Mouse (Mus musculus) CH12.LX (cell line): ENCODE results near the gene Scp2d1. TPM values are rescaled to one million over a fixed set of nuclear protein-coding genes. Genes with fewer than 3 reads are reported as not detected.

ENCODE experiments used
- DNase-seq: peaks from one replicate; pipeline ENCODE4 v3.0.0-alpha.2; 2013; ENCODE audit errors: extremely low read depth
- H3K27ac ChIP-seq: 2 replicates; pipeline ENCODE4 v1.5.1; 2012; ENCODE audit warnings: low read depth, mild to moderate bottlenecking, control low read depth, moderate library complexity; ENCODE audit not compliant: insufficient read depth
- H3K27me3 ChIP-seq: replicated peaks from 2 replicates; pipeline ENCODE3; 2012; ENCODE audit warnings: inconsistent platforms
- H3K36me3 ChIP-seq, 2 experiments: replicated peaks in 1 of 2; 2 replicates each; pipeline versions ENCODE3 to v1.6.1; 2012; ENCODE audit warnings: inconsistent platforms in 1 of 2, low read length in 1 of 2, mild to moderate bottlenecking in 1 of 2, mixed read lengths in 1 of 2, moderate library complexity in 1 of 2; ENCODE audit not compliant: control insufficient read depth in 1 of 2, insufficient read depth in 1 of 2
- H3K4me1 ChIP-seq, 2 experiments: 2 replicates each; pipeline ENCODE4 v1.6.1; 2012; ENCODE audit warnings: inconsistent platforms in 1 of 2, moderate library complexity in 1 of 2; ENCODE audit not compliant: insufficient read depth in 2 of 2, control insufficient read depth in 1 of 2
- H3K4me2 ChIP-seq: 2 replicates; pipeline ENCODE4 v1.6.1; 2012; ENCODE audit warnings: low read depth, mild to moderate bottlenecking, control low read depth; ENCODE audit not compliant: poor library complexity, insufficient read depth, severe bottlenecking
- H3K4me3 ChIP-seq, 3 experiments: fragments of 150-350 bp in 1 of 3; sonication (generic) in 1 of 3; replicated peaks in 1 of 3; 2 replicates each; pipeline versions ENCODE3 to v1.5.1; 2011 to 2012; ENCODE audit warnings: low read depth in 2 of 3, low read length in 2 of 3, mild to moderate bottlenecking in 2 of 3, moderate library complexity in 2 of 3, control low read depth in 1 of 3, improper control_type of control experiment in 1 of 3, inconsistent platforms in 1 of 3, mixed read lengths in 1 of 3; ENCODE audit not compliant: poor library complexity in 1 of 3
- H3K79me2 ChIP-seq: replicated peaks from 2 replicates; pipeline ENCODE4 v1.6.1; 2012; ENCODE audit warnings: mild to moderate bottlenecking, moderate library complexity; ENCODE audit not compliant: control insufficient read depth, poor library complexity, insufficient read depth, severe bottlenecking; ENCODE audit errors: extremely low read depth
- H3K9ac ChIP-seq: 2 replicates; pipeline ENCODE4 v1.6.1; 2012; ENCODE audit warnings: low read depth, mild to moderate bottlenecking, control low read depth, moderate library complexity; ENCODE audit not compliant: insufficient read depth
- H3K9me3 ChIP-seq: replicated peaks from 2 replicates; pipeline ENCODE3; 2012; ENCODE audit warnings: low read length, inconsistent platforms, mixed read lengths
- BHLHE40 ChIP-seq: IDR thresholded peaks from 2 replicates; pipeline ENCODE4 v1.6.1; 2011; ENCODE audit warnings: mild to moderate bottlenecking, low read depth, low read length, improper control_type of control experiment
- CTCF ChIP-seq, 2 experiments: IDR thresholded peaks in 1 of 2; conservative IDR thresholded peaks in 1 of 2; 2 replicates each; pipeline ENCODE4 v1.5.1; 2011 to 2012; ENCODE audit warnings: low read depth in 2 of 2, low read length in 2 of 2, improper control_type of control experiment in 1 of 2, inconsistent platforms in 1 of 2, mild to moderate bottlenecking in 1 of 2, moderate library complexity in 1 of 2
- GABPA ChIP-seq: IDR thresholded peaks from 2 replicates; pipeline ENCODE4 v1.6.1; 2012; ENCODE audit warnings: low read depth, low read length, improper control_type of control experiment, inconsistent platforms; ENCODE audit not compliant: insufficient replicate concordance
- MYC ChIP-seq: IDR thresholded peaks from 2 replicates; pipeline ENCODE4 v1.6.1; 2011; ENCODE audit warnings: low read depth, mild to moderate bottlenecking, improper control_type of control experiment, low read length
- RAD21 ChIP-seq: IDR thresholded peaks from 2 replicates; pipeline ENCODE4 v1.6.1; 2011; ENCODE audit warnings: low read depth, mild to moderate bottlenecking, low read length, improper control_type of control experiment, moderate library complexity
- RCOR1 ChIP-seq: conservative IDR thresholded peaks from 2 replicates; pipeline ENCODE4 v1.6.1; 2012; ENCODE audit warnings: low read depth, mild to moderate bottlenecking, inconsistent platforms, low read length, improper control_type of control experiment
- SMC3 ChIP-seq: IDR thresholded peaks from 2 replicates; pipeline ENCODE4 v1.6.1; 2011; ENCODE audit warnings: low read depth, low read length, improper control_type of control experiment
- USF1 ChIP-seq: IDR thresholded peaks from 2 replicates; pipeline ENCODE4 v1.6.1; 2014; ENCODE audit warnings: low read depth, mild to moderate bottlenecking, inconsistent platforms, low read length, improper control_type of control experiment
- dilution Hi-C: fragments of 300-500 bp; cut with MboI; formaldehyde crosslinking; loops from 2 replicates; pipeline ENCODE4 v1.14.3; 2020; ENCODE audit warnings: low sequenced_read_pairs; ENCODE audit not compliant: extremely low pct_unique_long_range_greater_than_20kb, extremely low pct_ligation_motif_present
- in situ Hi-C: fragments of 300-500 bp; cut with MboI; formaldehyde crosslinking; loops from 3 replicates; pipeline ENCODE4 v1.14.3; 2019; ENCODE audit warnings: low sequenced_read_pairs, low pct_ligation_motif_present, low pct_unique_long_range_greater_than_20kb, mixed read lengths
- polyA plus RNA-seq: library from polyadenylated mRNA; unstranded; fragments of >175 nt; gene quantifications from 2 replicates; pipeline ENCODE4 v1.2.1, GENCODE M21; 2012; ENCODE audit warnings: low read depth; ENCODE audit not compliant: insufficient read length
- total RNA-seq, 2 experiments: library from RNA; depleted of rRNA; stranded (reverse); fragments of 300-350 nt in 1 of 2; fragments of >200 nt in 1 of 2; gene quantifications; 2 replicates each; pipeline ENCODE4 v1.2.3; 2012 to 2014

The Scp2d1 gene
- total and polyA plus RNA-seq, 3 experiments = not detected

GRCm38 (mm10) chr2:144868827-144869226, 45.4 kb downstream of the Scp2d1 start:
- Histone ChIP-seq H3K4me3 (no peak overlapping the region), H3K27me3 (no peaks in the 10 kb centered on the region), H3K9ac (no peak overlapping the region), H3K4me2 (no peak overlapping the region), H3K79me2 (no peaks in the 10 kb centered on the region), H3K27ac (no peak overlapping the region), H3K36me3 (no peaks in the 10 kb centered on the region), H3K4me1 (peaks cover 0 to 3% of the 10 kb centered on the region in 2 experiments; a peak in 1 of 4 replicates), H3K9me3 (no peaks in the 10 kb centered on the region)
- DNase-seq = peak; percentile 5
- in situ Hi-C loops (loop anchor here (25.0 kb wide), 1 partner anchor 232 kb away; no protein-coding TSS in a partner anchor), dilution Hi-C loops (no loop called here)
- no peak for TF ChIP-seq MYC
- no peak for TF ChIP-seq GABPA
- TF ChIP-seq RAD21 = peak; percentile 64
- TF ChIP-seq BHLHE40 = no peak
- TF ChIP-seq SMC3 = peak; percentile 77
- TF ChIP-seq USF1 = no peak
- peak in 1 of 2 experiments; percentile 67; a peak in 2 of 4 replicates for TF ChIP-seq CTCF (conservative IDR thresholded peaks at IDR 0.05 in 1 of 2, IDR thresholded peaks at IDR 0.05 in 1 of 2; ENCODE audit: low read depth in 2 of 2, low read length in 2 of 2)
- no peak for TF ChIP-seq RCOR1

Other genes with a start within 250 kb of the Scp2d1 start
- gene Smim26, start 229.6 kb upstream of the Scp2d1 start, total RNA-seq (2012; rRNA removed) = 34.7 and 36.1 TPM in 2 replicates
- 59.7 and 69.6 TPM in 2 replicates for gene Smim26, start 229.6 kb upstream of the Scp2d1 start, total RNA-seq (2014; rRNA removed)
- gene Smim26, start 229.6 kb upstream of the Scp2d1 start, polyA plus RNA-seq = 30.0 and 35.0 TPM in 2 replicates
- gene Dtd1, start 223.8 kb upstream of the Scp2d1 start, total RNA-seq (2012; rRNA removed) = 43.1 and 47.8 TPM in 2 replicates
- 42.7 and 46.4 TPM in 2 replicates for gene Dtd1, start 223.8 kb upstream of the Scp2d1 start, total RNA-seq (2014; rRNA removed)
- 43.3 and 48.8 TPM in 2 replicates for gene Dtd1, start 223.8 kb upstream of the Scp2d1 start, polyA plus RNA-seq